Mouse (Mus musculus) CD4-positive, CD25-positive, alpha-beta regulatory T cell, adult 2 months (primary cell): ENCODE results near the gene Rpl6.
"Not testable (repeated sequence)": the region's sequence is repeated elsewhere in the genome, so short reads cannot be mapped to it uniquely, and the experiment has no call there.

Experiments
- DNase-seq: peaks from one replicate; pipeline ENCODE4 v3.0.0-alpha.2; 2012; ENCODE audit warnings: low read depth, low spot score

Gene Rpl6

GRCm38 (mm10) chr5:121224856-121225255 lies 20.6 kb downstream of the Rpl6 start:
- no peak for DNase-seq

GRCm38 (mm10) chr5:121225854-121226253 lies 21.6 kb downstream of the Rpl6 start:
- no peak for DNase-seq

GRCm38 (mm10) chr5:121226406-121226805 lies 22.1 kb downstream of the Rpl6 start:
- no peak for DNase-seq

GRCm38 (mm10) chr5:121226845-121227244 lies 22.6 kb downstream of the Rpl6 start:
- no peak for DNase-seq

GRCm38 (mm10) chr5:121227330-121227729 lies 23.0 kb downstream of the Rpl6 start:
- DNase-seq = not testable (repeated sequence)

GRCm38 (mm10) chr5:121229182-121229581 lies 24.9 kb downstream of the Rpl6 start:
- no peak for DNase-seq

- DNase-seq = peak; percentile 37
Observed at GRCm38 (mm10) chr5:121230811-121231210, 26.5 kb downstream of the Rpl6 start.

- no peak for DNase-seq
Observed at GRCm38 (mm10) chr5:121232789-121233188, 28.5 kb downstream of the Rpl6 start.

GRCm38 (mm10) chr5:121233726-121234125 lies 29.4 kb downstream of the Rpl6 start:
- no peak for DNase-seq

GRCm38 (mm10) chr5:121236171-121236570 lies 31.9 kb downstream of the Rpl6 start:
- DNase-seq = no peak

GRCm38 (mm10) chr5:121238208-121238607 lies 33.9 kb downstream of the Rpl6 start:
- no peak for DNase-seq

- DNase-seq = no peak
Observed at GRCm38 (mm10) chr5:121239846-121240245, 35.6 kb downstream of the Rpl6 start.

- DNase-seq = no peak
Observed at GRCm38 (mm10) chr5:121241182-121241581, 36.9 kb downstream of the Rpl6 start.

GRCm38 (mm10) chr5:121242261-121242660 lies 38.0 kb downstream of the Rpl6 start:
- DNase-seq = no peak

GRCm38 (mm10) chr5:121242701-121243100 lies 38.4 kb downstream of the Rpl6 start:
- no peak for DNase-seq

- DNase-seq = no peak
Observed at GRCm38 (mm10) chr5:121243676-121244364, 39.5 kb downstream of the Rpl6 start.

- DNase-seq = no peak
Observed at GRCm38 (mm10) chr5:121244365-121244731, 40.1 kb downstream of the Rpl6 start.

- DNase-seq = no peak
Observed at GRCm38 (mm10) chr5:121245201-121245600, 40.9 kb downstream of the Rpl6 start.

GRCm38 (mm10) chr5:121248766-121249394 lies 44.6 kb downstream of the Rpl6 start:
- DNase-seq = no peak

GRCm38 (mm10) chr5:121249693-121250092 lies 45.4 kb downstream of the Rpl6 start:
- no peak for DNase-seq

- no peak for DNase-seq
Observed at GRCm38 (mm10) chr5:121251813-121252212, 47.5 kb downstream of the Rpl6 start.

GRCm38 (mm10) chr5:121253816-121254497 lies 49.7 kb downstream of the Rpl6 start:
- no peak for DNase-seq

GRCm38 (mm10) chr5:121254977-121255376 lies 50.7 kb downstream of the Rpl6 start:
- no peak for DNase-seq
